Mouse (Mus musculus): ENCODE data around the gene Itga9.
A peak's percentile ranks its signal among the peaks of the same experiment; 100 is the strongest.

Itga9 gene

GRCm38 (mm10) chr9:118921926-118922325, 315.4 kb downstream of the Itga9 start:
- no peak for DNase-seq (ENCODE audit: low spot score)

- DNase-seq (ENCODE audit: low spot score), result no peak
These were observed 318.1 kb downstream of the Itga9 start for GRCm38 (mm10) chr9:118924554-118925085.

GRCm38 (mm10) chr9:118925286-118926110, 319.0 kb downstream of the Itga9 start:
- peak; percentile 94 for DNase-seq (ENCODE audit: low spot score)

- DNase-seq (ENCODE audit: low spot score), result peak; percentile 46
These were observed 319.7 kb downstream of the Itga9 start, which contains the start of gene Ctdspl for GRCm38 (mm10) chr9:118926111-118926650. Ctdspl (plus strand) TSS chr9:118926453.

DNA sequence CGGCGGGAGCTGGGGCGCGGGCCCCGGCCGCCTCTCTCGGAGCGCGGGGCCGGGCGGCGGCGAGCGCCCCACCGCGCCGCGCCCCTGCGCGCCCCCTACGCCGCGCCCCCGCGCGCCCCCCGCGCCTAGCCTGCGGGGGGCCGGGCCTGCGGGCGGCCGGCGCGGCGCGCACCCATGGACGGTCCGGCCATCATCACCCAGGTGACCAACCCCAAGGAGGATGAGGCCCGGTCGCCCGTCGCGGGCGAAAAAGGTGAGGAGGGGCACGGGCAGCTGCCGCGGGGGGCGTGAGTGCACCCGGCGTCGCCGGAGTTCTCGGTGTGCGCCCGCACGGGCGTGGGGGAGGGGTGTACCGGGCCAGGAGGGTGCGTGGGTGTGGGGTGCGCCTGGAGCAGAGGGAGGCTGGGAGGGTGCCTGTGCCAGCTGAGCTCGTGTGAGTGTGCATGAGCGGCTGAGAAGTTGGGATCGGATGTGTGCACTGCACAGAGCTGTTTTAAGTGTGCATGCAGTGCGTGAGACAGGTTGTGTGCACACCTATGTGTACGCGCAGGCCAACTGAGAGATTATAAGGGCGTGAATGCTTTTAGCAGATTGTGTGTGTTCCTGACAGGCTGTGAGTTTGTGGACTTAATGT, 320.3 kb downstream of the Itga9 start:
- peak; percentile 29 for DNase-seq (ENCODE audit: low spot score)

- DNase-seq (ENCODE audit: low spot score), result no peak
These were observed 321.0 kb downstream of the Itga9 start for GRCm38 (mm10) chr9:118927501-118927900.

DNA sequence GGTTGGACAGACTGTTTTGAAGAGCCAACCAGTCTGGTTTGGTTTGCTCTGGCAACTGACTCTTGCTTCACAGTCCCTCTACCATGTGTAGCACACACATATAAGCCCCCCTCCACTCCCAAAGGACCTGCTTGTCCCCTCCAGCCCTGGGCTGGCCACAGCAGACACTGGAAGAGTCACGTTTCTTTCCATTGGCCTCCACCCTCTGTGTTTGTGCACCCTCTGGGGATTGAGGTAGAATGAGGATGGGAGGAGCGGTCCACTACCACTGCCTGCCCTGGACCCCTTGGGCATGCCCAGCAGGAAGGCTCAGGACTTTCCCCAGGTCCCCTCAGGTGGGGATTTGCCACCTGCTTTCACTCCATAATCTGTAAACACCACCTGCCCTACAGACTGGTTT, 321.5 kb downstream of the Itga9 start:
- no peak for DNase-seq (ENCODE audit: low spot score)

GRCm38 (mm10) chr9:118928656-118929055, 322.2 kb downstream of the Itga9 start:
- DNase-seq (ENCODE audit: low spot score), result no peak

DNA sequence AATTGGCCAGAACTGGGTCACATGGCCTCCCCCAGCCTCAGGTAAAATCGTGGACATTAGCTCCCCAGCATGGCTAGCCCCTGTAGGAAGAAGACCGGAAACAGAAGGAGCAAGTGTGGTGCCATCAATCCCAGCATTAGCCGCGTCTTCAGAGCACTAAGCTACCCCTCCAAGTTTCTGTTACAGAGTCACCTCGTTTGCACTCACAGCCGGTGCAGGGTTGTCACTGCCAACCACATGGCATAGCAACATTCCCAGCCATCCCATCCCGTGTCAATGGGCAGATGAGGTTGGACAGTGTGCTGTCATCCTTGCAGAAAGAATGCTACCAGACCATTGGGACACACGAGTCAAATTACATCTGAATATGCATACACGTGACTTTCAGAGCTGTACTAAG, 324.1 kb downstream of the Itga9 start:
- DNase-seq (ENCODE audit: low spot score), result no peak

DNA sequence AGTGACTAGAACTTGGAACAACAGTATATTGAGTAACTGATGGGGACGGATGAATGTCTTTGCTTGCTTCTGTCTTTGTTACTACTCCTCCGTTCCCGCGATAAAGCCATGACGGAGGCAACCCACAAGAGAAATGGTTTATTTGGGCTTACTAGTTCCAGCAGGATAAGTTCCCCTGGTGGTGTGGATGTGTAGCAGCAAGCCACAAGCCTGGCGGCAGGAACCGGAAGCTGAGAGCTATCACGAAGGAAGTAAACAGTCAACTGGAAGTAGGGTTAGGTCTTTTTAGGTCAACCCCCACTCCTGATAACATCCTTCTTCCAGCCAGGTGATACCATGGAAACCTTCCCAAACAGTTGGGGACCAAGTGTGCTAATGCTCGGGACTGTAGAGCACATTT, 327.3 kb downstream of the Itga9 start:
- DNase-seq (ENCODE audit: low spot score), result no peak

- no peak for DNase-seq (ENCODE audit: low spot score)
These were observed 327.8 kb downstream of the Itga9 start for GRCm38 (mm10) chr9:118934319-118934718.

DNA sequence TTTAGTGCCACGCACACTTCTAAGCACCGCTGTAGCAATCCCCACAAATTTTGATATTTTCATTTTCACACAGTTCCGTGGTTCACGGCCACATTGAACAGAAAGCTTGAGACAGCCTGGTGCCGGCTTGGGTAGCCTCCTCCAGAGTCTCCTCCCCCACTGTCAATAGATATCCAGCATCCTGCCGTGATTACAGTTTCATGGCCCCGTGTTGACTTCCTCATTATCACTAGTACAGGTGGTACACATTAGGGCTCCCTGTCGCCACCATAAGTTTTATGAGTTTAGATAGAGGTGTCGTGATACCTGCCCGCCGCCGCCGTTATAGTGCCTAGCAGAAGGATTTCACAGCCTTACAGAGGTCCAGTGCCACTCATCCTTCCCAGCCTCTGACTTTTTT, 328.6 kb downstream of the Itga9 start:
- no peak for DNase-seq (ENCODE audit: low spot score)

DNA sequence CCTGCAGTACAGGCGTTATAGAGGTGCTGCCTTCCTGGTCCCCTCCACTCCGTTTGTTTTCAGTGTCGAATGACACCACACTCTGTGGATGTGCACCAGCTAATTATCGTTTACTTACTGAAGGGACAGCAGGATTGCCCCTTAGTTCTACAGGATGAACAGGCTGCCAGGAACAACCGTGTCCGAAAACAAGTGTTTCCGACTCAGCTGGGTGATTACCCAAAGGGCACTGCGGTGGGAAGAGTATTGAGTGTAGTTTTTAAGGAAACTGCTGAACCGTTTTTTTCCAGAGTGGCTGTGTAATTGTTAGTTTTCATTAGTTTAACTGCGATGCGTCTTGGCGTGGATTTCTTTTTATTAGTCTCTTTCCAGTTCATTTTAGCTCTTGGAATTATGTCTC, 329.6 kb downstream of the Itga9 start:
- DNase-seq (ENCODE audit: low spot score), result no peak

DNA sequence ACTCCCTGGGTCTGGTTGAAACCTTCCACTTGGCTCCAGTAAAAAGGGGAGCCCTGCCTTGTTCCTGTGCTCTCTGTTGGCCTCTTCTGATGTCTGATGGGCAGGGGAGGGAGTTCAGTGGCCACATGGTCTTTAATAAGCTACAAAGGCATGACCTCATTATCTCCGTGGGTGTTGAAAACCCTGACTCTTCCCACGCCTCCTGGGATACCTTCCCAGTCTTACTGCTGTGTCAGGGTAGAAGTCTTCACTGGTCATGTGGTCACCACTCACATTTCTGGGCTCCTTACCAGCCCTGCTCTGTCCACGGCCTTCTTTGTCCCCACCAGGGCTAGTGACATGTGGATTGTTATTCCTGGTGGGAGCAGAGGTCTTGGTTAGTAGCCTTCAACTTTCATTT, 331.0 kb downstream of the Itga9 start:
- DNase-seq (ENCODE audit: low spot score), result no peak

- no peak for DNase-seq (ENCODE audit: low spot score)
These were observed 332.9 kb downstream of the Itga9 start for GRCm38 (mm10) chr9:118939410-118939809.

- no peak for DNase-seq (ENCODE audit: low spot score)
These were observed 333.3 kb downstream of the Itga9 start for GRCm38 (mm10) chr9:118939831-118940230.

GRCm38 (mm10) chr9:118940591-118941207, 334.2 kb downstream of the Itga9 start:
- no peak for DNase-seq (ENCODE audit: low spot score)

- no peak for DNase-seq (ENCODE audit: low spot score)
These were observed 335.5 kb downstream of the Itga9 start for GRCm38 (mm10) chr9:118942030-118942429.

GRCm38 (mm10) chr9:118943941-118944340, 337.5 kb downstream of the Itga9 start:
- no peak for DNase-seq (ENCODE audit: low spot score)

- no peak for DNase-seq (ENCODE audit: low spot score)
These were observed 337.9 kb downstream of the Itga9 start for GRCm38 (mm10) chr9:118944388-118944787.

DNA sequence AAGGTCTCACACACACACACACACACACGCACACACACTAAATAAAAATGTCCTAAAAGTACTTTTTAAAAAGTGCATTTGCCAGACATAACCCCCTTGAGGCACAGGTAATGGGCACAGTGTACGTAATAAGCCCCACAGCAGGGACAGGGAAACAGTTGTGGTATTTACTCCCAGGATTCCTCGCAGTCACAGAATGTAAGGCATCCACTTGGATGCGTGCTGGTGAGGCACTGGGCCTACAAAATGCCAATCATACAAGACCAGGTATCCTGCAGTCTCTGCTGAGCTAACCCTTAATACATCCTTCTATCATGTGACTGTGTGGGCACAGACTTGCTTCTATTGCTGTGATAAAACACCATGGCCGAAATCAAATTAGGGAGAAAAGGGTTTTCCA, 342.0 kb downstream of the Itga9 start:
- no peak for DNase-seq (ENCODE audit: low spot score)

GRCm38 (mm10) chr9:118949124-118949523, 342.6 kb downstream of the Itga9 start:
- DNase-seq (ENCODE audit: low spot score), result no peak

DNA sequence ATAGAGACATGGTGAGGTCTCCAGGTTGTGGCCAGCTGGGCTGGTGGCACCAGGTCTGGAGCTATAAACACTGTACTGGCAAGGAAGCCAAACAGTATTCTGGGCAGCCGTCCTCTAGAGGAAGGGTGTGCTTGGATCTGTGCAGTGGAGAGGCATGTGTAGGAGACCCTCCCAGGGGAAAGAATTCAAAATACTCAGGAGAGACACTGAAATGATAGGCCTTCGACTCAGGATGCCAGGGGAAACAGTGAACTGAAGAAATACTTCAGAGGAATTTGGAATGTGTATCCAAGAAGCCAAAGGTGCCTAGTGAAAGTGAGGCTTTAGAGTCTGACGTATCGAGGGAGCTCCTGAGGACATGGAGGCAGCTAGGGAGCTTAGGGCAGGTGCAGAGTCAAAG, 343.2 kb downstream of the Itga9 start:
- DNase-seq (ENCODE audit: low spot score), result no peak
